Mouse (Mus musculus): ENCODE results near the gene Sgcd.

GRCm38 (mm10) chr11:46939311-46939710, 1049.5 kb downstream of the Sgcd start:
- TF ChIP-seq POLR2A (IDR thresholded peaks at IDR 0.05; ENCODE audit: low read depth, low read length) (no peak), CTCF (IDR thresholded peaks at IDR 0.05; ENCODE audit: borderline replicate concordance, insufficient read depth, low read length) (no peak)
